ENCODE assay signal across 7 mouse cellular contexts in the genomic region with DNA sequence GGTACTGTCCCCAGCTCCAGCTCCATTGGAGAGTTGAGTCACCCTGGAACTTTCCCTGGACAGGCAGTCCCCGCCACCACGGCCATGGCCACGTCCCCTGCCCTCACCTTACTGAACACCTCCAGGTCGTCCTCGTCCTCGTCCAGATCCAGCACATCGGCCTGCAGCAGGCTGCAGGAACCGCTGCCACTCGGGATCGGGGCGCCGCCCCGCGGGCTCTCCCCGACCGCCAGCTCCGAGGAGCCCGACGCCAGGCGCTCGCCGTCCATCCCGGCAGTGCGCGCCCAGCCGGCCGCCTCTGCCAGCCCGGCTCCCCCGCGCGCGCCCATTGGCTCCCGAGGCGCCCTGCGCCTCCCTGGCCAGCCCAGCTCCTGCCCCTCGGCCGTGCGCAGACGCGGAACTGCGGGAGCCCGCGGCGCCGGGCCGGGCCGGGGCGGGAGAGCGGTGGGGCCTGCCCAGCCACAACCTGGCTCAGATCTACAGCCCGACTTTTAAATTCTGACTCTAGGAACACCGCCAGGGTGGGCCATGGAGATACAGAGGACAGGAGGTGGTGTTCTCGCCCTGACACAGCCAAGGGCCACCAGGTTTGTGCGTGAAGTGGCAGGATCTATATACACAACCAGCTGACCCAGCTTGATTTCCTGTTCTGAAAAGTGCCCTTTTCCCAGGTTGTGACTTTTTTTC. TPM values are rescaled to one million over a fixed set of nuclear protein-coding genes. Genes with fewer than 3 reads are reported as not detected.
DNase-seq lines count a peak whose midpoint lies in the region; ATAC-seq and TF ChIP-seq lines count a peak whose summit lies in the region.

A gene (minus strand): TSS at position 300 of the 687 bp plus-strand sequence.

- ATAC-seq in heart, embryonic 11.5 days (replicated peaks; ENCODE audit: insufficient number of reproducible peaks, low FRiP score, low TSS enrichment): peak; percentile 96
- peak; percentile 100 for ATAC-seq in kidney, embryonic 16.5 days (ENCODE audit: low FRiP score, low TSS enrichment)
- ATAC-seq in limb, embryonic 15.5 days (ENCODE audit: insufficient number of reproducible peaks, low FRiP score, low TSS enrichment, low read depth): peak; percentile 97
- peak; percentile 99 for ATAC-seq in midbrain, embryonic 16.5 days

- H3K9me3 ChIP-seq in heart, embryonic 11.5 days (replicated peaks; ENCODE audit: control insufficient read depth, low read length): no peaks in the 10 kb centered on the region
- no peaks in the 10 kb centered on the region for H3K9me3 ChIP-seq in kidney, embryonic 16.5 days (ENCODE audit: low read length)
- H3K9me3 ChIP-seq in limb, embryonic 15.5 days: no peaks in the 10 kb centered on the region
- H3K9me3 ChIP-seq in midbrain, embryonic 16.5 days (replicated peaks; ENCODE audit: control insufficient read depth, low read length, poor library complexity, severe bottlenecking): no peaks in the 10 kb centered on the region

- peak within 1 kb of the TSS; percentile 68 for H3K4me2 ChIP-seq in heart, embryonic 11.5 days
- peak within 1 kb of the TSS; percentile 71 for H3K4me2 ChIP-seq in kidney, embryonic 16.5 days (replicated peaks; ENCODE audit: low read depth, low read length)
- peak within 1 kb of the TSS; percentile 67 for H3K4me2 ChIP-seq in limb, embryonic 15.5 days
- peak within 1 kb of the TSS; percentile 86 for H3K4me2 ChIP-seq in midbrain, embryonic 16.5 days (ENCODE audit: low read length)

- under 1% methylated on average over 53 of the region's 53 CpGs for WGBS in heart, embryonic 11.5 days (ENCODE audit: insufficient replicate concordance)
- under 1% methylated on average over 42 of the region's 53 CpGs for WGBS in kidney, embryonic 16.5 days
- WGBS in limb, embryonic 15.5 days: under 1% methylated on average over 53 of the region's 53 CpGs
- under 1% methylated on average over 50 of the region's 53 CpGs for WGBS in midbrain, embryonic 16.5 days

- peak within 1 kb of the TSS; percentile 89 for H3K27ac ChIP-seq in embryonic fibroblast, embryonic 13.5 days (ENCODE audit: insufficient read depth, low read length)
- H3K27ac ChIP-seq in heart, embryonic 11.5 days (ENCODE audit: low read depth, low read length): peak within 1 kb of the TSS; percentile 82
- peak within 1 kb of the TSS; percentile 63 for H3K27ac ChIP-seq in kidney, embryonic 16.5 days (ENCODE audit: low read length)
- H3K27ac ChIP-seq in limb, embryonic 15.5 days: peak within 1 kb of the TSS; percentile 91
- H3K27ac ChIP-seq in midbrain, embryonic 16.5 days (ENCODE audit: low read length): peak within 1 kb of the TSS; percentile 61

- TF ChIP-seq POLR2A in embryonic fibroblast, embryonic 13.5 days (IDR thresholded peaks at IDR 0.05; ENCODE audit: low read depth, low read length): peak; percentile 82

- no peak for TF ChIP-seq CTCF in embryonic fibroblast, embryonic 13.5 days (IDR thresholded peaks at IDR 0.05; ENCODE audit: borderline replicate concordance, insufficient read depth, low read length)

- H3K4me3 ChIP-seq in embryonic fibroblast, embryonic 13.5 days (ENCODE audit: insufficient read depth, low read length): peak within 1 kb of the TSS; percentile 67
- H3K4me3 ChIP-seq in heart, embryonic 11.5 days (ENCODE audit: low read depth, low read length): peak within 1 kb of the TSS; percentile 62
- H3K4me3 ChIP-seq in kidney, embryonic 16.5 days (ENCODE audit: low read length): peak within 1 kb of the TSS; percentile 75
- H3K4me3 ChIP-seq in limb, embryonic 15.5 days: peak within 1 kb of the TSS; percentile 68
- H3K4me3 ChIP-seq in midbrain, embryonic 16.5 days (ENCODE audit: low read depth, low read length): peak within 1 kb of the TSS; percentile 71

- no peaks in the 10 kb centered on the region for H3K36me3 ChIP-seq in heart, embryonic 11.5 days (ENCODE audit: control insufficient read depth, insufficient read depth, low read length)
- no peaks in the 10 kb centered on the region for H3K36me3 ChIP-seq in kidney, embryonic 16.5 days (ENCODE audit: insufficient read depth, low read length)
- H3K36me3 ChIP-seq in limb, embryonic 15.5 days: no peaks in the 10 kb centered on the region
- no peaks in the 10 kb centered on the region for H3K36me3 ChIP-seq in midbrain, embryonic 16.5 days (ENCODE audit: control insufficient read depth, insufficient read depth, low read length)

- H3K27me3 ChIP-seq in heart, embryonic 11.5 days (ENCODE audit: control insufficient read depth, insufficient read depth, low read length): no peaks in the 10 kb centered on the region
- H3K27me3 ChIP-seq in kidney, embryonic 16.5 days (ENCODE audit: insufficient read depth, low read length): no peaks in the 10 kb centered on the region
- H3K27me3 ChIP-seq in limb, embryonic 15.5 days: no peaks in the 10 kb centered on the region
- no peaks in the 10 kb centered on the region for H3K27me3 ChIP-seq in midbrain, embryonic 16.5 days (ENCODE audit: control insufficient read depth, insufficient read depth, low read depth, low read length)

- peak within 1 kb of the TSS; percentile 84 for H3K9ac ChIP-seq in heart, embryonic 11.5 days (ENCODE audit: low read depth, low read length)
- peak within 1 kb of the TSS; percentile 72 for H3K9ac ChIP-seq in kidney, embryonic 16.5 days (replicated peaks; ENCODE audit: low read length)
- peak within 1 kb of the TSS; percentile 63 for H3K9ac ChIP-seq in limb, embryonic 15.5 days
- H3K9ac ChIP-seq in midbrain, embryonic 16.5 days (ENCODE audit: low read depth, low read length): peak within 1 kb of the TSS; percentile 79

- H3K4me1 ChIP-seq in embryonic fibroblast, embryonic 13.5 days (ENCODE audit: control insufficient read depth, insufficient read depth, low read length): peaks cover under 1% of the 10 kb centered on the region; the same call in 1 of the 2 replicates
- peaks cover 2% of the 10 kb centered on the region; the same call in 1 of the 2 replicates for H3K4me1 ChIP-seq in heart, embryonic 11.5 days (ENCODE audit: control insufficient read depth, insufficient read depth, low read length)
- no peaks in the 10 kb centered on the region for H3K4me1 ChIP-seq in kidney, embryonic 16.5 days (ENCODE audit: insufficient read depth, low read length)
- H3K4me1 ChIP-seq in limb, embryonic 15.5 days: no peaks in the 10 kb centered on the region; the same call in 1 of the 2 replicates
- H3K4me1 ChIP-seq in midbrain, embryonic 16.5 days (ENCODE audit: control insufficient read depth, insufficient read depth, low read length): peaks cover 3% of the 10 kb centered on the region; the same call in 1 of the 2 replicates

- DNase-seq in c-Kit-negative CD71-positive TER-119-positive erythroid progenitor cells, embryonic 14.5 days (ENCODE audit: low read depth, low spot score): peak; percentile 8
- peak; percentile 30 to 39 for DNase-seq in spleen, postnatal 36 days (ENCODE audit: low spot score in 2 of 2)

RNA-seq across cellular contexts. Expression of the gene that starts here (rescaled TPM):
- 147 and 185 TPM in 2 replicates for polyA plus RNA-seq in embryonic fibroblast, embryonic 13.5 days (2011; ENCODE audit: insufficient read length, low read depth, missing spikeins)
- 38.4 and 44.8 TPM in 2 replicates for polyA plus RNA-seq in heart, embryonic 11.5 days (2014; fragmentation: Nextera tagmentation; extraction: Ambion mirVana)
- polyA plus RNA-seq in kidney, embryonic 16.5 days (2015; fragmentation: Nextera tagmentation; extraction: Ambion mirVana): 57.0 and 67.6 TPM in 2 replicates
- polyA plus RNA-seq in limb, embryonic 15.5 days (2015; fragmentation: Nextera tagmentation; extraction: Ambion mirVana): 47.0 and 47.9 TPM in 2 replicates
- polyA plus RNA-seq in midbrain, embryonic 16.5 days (2015; fragmentation: Nextera tagmentation; extraction: Ambion mirVana): 9.3 and 10.2 TPM in 2 replicates

Comparison
In these comparisons a context has a peak if more than half of its experiments do, and no peak if none do; other contexts are left out.
1. Peak in every context shown above with its lines: DNase-seq, ATAC-seq, H3K4me3 ChIP-seq and H3K27ac ChIP-seq.